Mouse (Mus musculus): Measurements from ENCODE around the gene Rdh16f1.
"Not testable (repeated sequence)": the region's sequence is repeated elsewhere in the genome, so short reads cannot be mapped to it uniquely, and the experiment has no call there.

The Rdh16f1 gene

DNA sequence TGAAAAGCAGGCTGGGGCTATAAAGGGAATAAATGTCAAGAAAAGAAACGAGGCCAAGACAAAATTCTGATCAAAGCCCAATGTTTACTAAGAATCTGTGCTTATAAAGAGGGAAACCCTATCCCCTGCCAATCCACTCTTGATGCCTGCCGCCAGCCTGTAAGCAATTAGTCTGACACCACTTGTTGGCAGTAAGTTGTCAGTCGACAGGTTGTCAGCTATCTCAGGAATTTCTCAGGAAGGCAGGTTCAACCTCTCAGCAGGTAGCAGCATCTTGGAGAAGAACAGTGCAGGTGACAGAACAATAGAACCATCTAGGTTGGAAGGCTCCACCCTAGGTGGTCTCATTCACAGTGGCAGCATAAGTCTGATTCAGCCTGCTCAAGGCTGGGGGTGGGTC is 69.5 kb downstream of the Rdh16f1 start:
- DNase-seq (ENCODE audit: low read depth) = no peak

DNA sequence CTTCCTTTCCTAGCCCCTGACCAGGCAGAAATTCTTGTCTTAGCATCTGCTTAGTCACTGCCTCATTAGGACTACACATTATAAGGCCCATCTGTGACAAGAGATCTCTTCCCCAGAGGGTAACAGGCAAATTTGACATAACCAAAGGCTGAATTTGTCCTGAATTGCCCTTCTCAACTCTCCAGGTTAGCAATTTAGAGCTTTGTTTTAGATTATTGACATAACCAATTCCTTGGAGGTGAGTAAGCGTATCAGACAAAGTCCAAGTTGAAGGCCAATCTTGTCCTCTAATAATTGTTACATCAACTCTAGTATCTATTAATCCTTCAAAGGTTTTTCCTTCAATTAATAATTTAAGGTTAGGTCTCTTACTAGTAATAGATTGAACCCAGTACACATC is 74.6 kb downstream of the Rdh16f1 start:
- not testable (repeated sequence) for DNase-seq (ENCODE audit: low read depth)

DNA sequence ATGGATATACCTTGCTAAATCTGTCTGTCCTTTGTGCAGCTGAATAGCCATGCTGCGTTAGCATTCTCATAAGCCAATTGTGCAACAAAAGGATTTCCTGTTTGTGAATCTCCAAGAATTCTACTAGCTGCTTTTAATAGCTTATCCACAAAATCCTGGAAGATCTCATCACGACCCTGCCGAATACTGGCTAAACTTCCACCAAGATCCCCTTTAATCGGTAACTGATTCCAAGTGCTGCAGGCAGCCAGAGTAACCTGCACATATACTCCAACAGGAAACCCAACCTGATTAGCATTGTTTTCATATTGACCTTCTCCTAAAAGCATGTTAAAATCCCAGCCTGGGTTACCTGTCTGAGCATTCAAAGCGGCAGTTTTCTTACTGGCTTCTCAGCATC is 75.7 kb downstream of the Rdh16f1 start:
- DNase-seq (ENCODE audit: low read depth) = no peak

DNA sequence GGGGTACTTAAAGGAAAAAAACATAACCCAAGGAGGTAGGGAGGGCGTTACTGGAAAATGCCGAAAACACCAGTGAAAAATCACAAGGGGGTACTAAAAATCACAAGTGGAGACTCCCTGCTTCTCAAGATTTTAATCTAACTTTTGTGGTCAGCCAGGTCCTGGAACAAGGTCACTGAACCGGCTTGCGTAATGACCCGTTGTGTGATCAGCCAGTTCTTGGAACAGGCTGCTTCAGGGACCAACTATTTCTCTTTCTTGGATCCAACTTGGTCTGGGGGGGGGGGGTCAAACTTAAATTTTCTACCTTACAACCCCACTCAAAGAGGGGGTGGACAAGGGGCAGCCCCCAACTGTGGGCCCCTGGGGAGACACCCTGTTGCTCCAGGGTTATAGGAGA is 78.2 kb downstream of the Rdh16f1 start:
- not testable (repeated sequence) for DNase-seq (ENCODE audit: low read depth)

DNA sequence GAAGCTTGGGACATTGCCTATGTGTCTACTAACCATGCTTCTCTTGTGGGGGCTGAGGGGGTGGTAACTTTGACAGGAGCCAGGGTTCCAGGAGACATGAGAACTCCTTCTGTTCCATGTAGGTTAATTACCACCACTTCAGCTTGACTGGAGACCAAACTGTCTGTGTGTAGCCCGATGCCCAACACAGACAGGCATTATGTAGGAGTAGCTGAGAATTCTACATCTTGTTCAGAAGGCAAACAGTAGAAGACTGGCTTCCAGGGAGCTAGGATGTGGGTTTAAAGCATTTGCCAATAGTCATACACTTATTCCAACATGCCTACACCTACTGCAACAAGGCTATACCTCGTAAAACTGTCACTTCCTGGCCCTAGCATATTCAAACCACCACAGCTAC is 79.0 kb downstream of the Rdh16f1 start:
- no peak for DNase-seq (ENCODE audit: low read depth)

DNA sequence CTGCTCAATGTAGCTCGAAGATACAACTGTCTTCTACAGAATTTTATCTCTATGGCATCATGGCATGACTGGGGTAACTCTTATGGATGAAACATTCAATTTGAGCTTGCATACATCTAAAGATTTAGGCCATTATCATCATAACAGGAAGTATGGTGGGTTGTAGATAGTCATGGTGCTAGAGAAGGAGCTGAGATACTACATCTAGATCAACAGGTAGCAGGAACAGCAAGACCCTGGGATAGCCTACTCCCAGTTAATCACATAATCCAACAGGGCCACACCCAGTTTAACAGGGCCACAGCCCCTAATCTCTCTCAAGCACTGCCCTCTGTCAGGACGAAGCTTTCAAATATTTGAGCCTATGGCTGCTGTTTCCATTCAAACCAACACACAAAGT is 81.2 kb downstream of the Rdh16f1 start:
- no peak for DNase-seq (ENCODE audit: low read depth)

All from 416B (cell line).